ENCODE assay signal across 27 mouse cellular contexts in genomic region chr15:64015451-64015850, GRCm38 (mm10). TPM values are rescaled to one million over a fixed set of nuclear protein-coding genes. Genes with fewer than 3 reads are reported as not detected.
DNase-seq lines count a peak whose midpoint lies in the region; ATAC-seq lines count a peak whose summit lies in the region.
"Had no signal": no experiment of that assay in that cellular context is flagged by ENCODE, and none has a peak within 500 bp of the region (broad histone marks: within the 10 kb centered on the region; RNA-seq: fewer than 3 reads in every experiment).

No protein-coding gene starts in this region.

- H3K36me3 ChIP-seq in hindbrain, embryonic 13.5 days, result no peaks in the 10 kb centered on the region
- peaks cover 2% of the 10 kb centered on the region; the same call in 1 of the 2 replicates for H3K36me3 ChIP-seq in hindbrain, embryonic 16.5 days (ENCODE audit: control insufficient read depth, insufficient read depth, low read length)
- H3K36me3 ChIP-seq: embryonic facial prominence, embryonic 10.5 days; embryonic facial prominence, embryonic 13.5 days; forebrain, embryonic 12.5 days; forebrain, embryonic 15.5 days; hindbrain, embryonic 10.5 days; intestine, embryonic 15.5 days had no signal

- H3K9ac ChIP-seq in hindbrain, embryonic 13.5 days, result 0 out of 2 replicates have a peak overlapping the region, but pooled peaks have one; percentile 24
- no peak overlapping the region for H3K9ac ChIP-seq in hindbrain, embryonic 16.5 days (ENCODE audit: low read depth, low read length)
- H3K9ac ChIP-seq: embryonic facial prominence, embryonic 13.5 days; forebrain, embryonic 12.5 days; forebrain, embryonic 15.5 days; hindbrain, embryonic 14.5 days; intestine, embryonic 15.5 days had no signal

- ATAC-seq in frontal cortex, adult (ENCODE audit: low TSS enrichment), result peak; percentile 35
- ATAC-seq in hindbrain, embryonic 13.5 days (ENCODE audit: low FRiP score), result no peak
- ATAC-seq in hindbrain, embryonic 16.5 days, result no peak
- ATAC-seq: CD4-positive, CD25-positive, alpha-beta regulatory T cell, adult 4 months; forebrain, embryonic 15.5 days; intestine, embryonic 15.5 days had no signal

- DNase-seq in frontal cortex, postnatal 25 days (ENCODE audit: low spot score in 2 of 2), result no peak
- DNase-seq in right cerebral cortex, postnatal 14 days, result peak; percentile 4
- DNase-seq in right cerebral cortex, postnatal 4 days, result no peak
- DNase-seq: adrenal gland, adult 2 months; adrenal gland, postnatal 14 days; cerebellum, adult 18-20 months; cerebellum, adult 9-10 months; cerebellum, postnatal 25 days; embryo, embryonic 11 days; gastrocnemius, adult 2 months; gastrocnemius, postnatal 14 days; heart, adult 18-20 months; heart, postnatal 36 days; kidney, adult 18-20 months had no signal

- H3K27me3 ChIP-seq in hindbrain, embryonic 13.5 days, result no peaks in the 10 kb centered on the region
- no peaks in the 10 kb centered on the region for H3K27me3 ChIP-seq in hindbrain, embryonic 16.5 days (replicated peaks; ENCODE audit: control insufficient read depth, insufficient read depth, low read length)
- H3K27me3 ChIP-seq: embryonic facial prominence, embryonic 13.5 days; forebrain, embryonic 12.5 days; forebrain, embryonic 15.5 days; intestine, embryonic 15.5 days had no signal

- H3K4me2 ChIP-seq in hindbrain, embryonic 13.5 days, result no peak overlapping the region
- H3K4me2 ChIP-seq in hindbrain, embryonic 16.5 days (ENCODE audit: low read length), result no peak overlapping the region
- H3K4me2 ChIP-seq: embryonic facial prominence, embryonic 13.5 days; forebrain, embryonic 12.5 days; forebrain, embryonic 15.5 days; heart, embryonic 11.5 days; hindbrain, embryonic 14.5 days; intestine, embryonic 15.5 days had no signal

- 63% methylated on average over 11 of the region's 11 CpGs for WGBS in hindbrain, embryonic 13.5 days
- WGBS in hindbrain, embryonic 16.5 days, result 52% methylated on average over 11 of the region's 11 CpGs

- H3K4me3 ChIP-seq in hindbrain, embryonic 13.5 days, result no peak overlapping the region
- no peak overlapping the region for H3K4me3 ChIP-seq in hindbrain, embryonic 16.5 days (ENCODE audit: low read length)
- H3K4me3 ChIP-seq: embryonic facial prominence, embryonic 10.5 days; embryonic facial prominence, embryonic 13.5 days; erythroblast, embryonic 14.5 days; forebrain, embryonic 12.5 days; forebrain, embryonic 15.5 days; hindbrain, embryonic 10.5 days; intestine, embryonic 15.5 days had no signal

- no peak overlapping the region for H3K27ac ChIP-seq in hindbrain, embryonic 13.5 days
- no peak overlapping the region for H3K27ac ChIP-seq in hindbrain, embryonic 16.5 days (ENCODE audit: low read depth, low read length)
- H3K27ac ChIP-seq: embryonic facial prominence, embryonic 10.5 days; embryonic facial prominence, embryonic 13.5 days; forebrain, embryonic 12.5 days; forebrain, embryonic 15.5 days; gastrocnemius, adult 2 months; hindbrain, embryonic 10.5 days; hindbrain, embryonic 14.5 days; intestine, embryonic 15.5 days had no signal

- H3K4me1 ChIP-seq in hindbrain, embryonic 13.5 days (replicated peaks), result peaks cover 19% of the 10 kb centered on the region
- H3K4me1 ChIP-seq in hindbrain, embryonic 16.5 days (ENCODE audit: control insufficient read depth, insufficient read depth, low read depth, low read length), result peaks cover 4% of the 10 kb centered on the region; the same call in 1 of the 2 replicates

- no peaks in the 10 kb centered on the region for H3K9me3 ChIP-seq in hindbrain, embryonic 13.5 days
- no peaks in the 10 kb centered on the region for H3K9me3 ChIP-seq in hindbrain, embryonic 16.5 days (ENCODE audit: control insufficient read depth, low read length)
- H3K9me3 ChIP-seq: embryonic facial prominence, embryonic 10.5 days; embryonic facial prominence, embryonic 13.5 days; forebrain, embryonic 12.5 days; forebrain, embryonic 15.5 days; hindbrain, embryonic 10.5 days; intestine, embryonic 15.5 days had no signal

RNA-seq across cellular contexts. Expression of gene Fam49b, which starts 44.8 kb away (rescaled TPM):
- 109 and 113 TPM in 2 replicates for polyA plus RNA-seq in hindbrain, embryonic 13.5 days (2015; fragmentation: Nextera tagmentation; extraction: Ambion mirVana)
- polyA plus RNA-seq in hindbrain, embryonic 16.5 days (2015; fragmentation: Nextera tagmentation; extraction: Ambion mirVana), result 123 and 127 TPM in 2 replicates
